Comparison of ENCODE assay signal across 8 mouse cellular contexts in genomic region chr10:119131977-119132376, GRCm38 (mm10).
DNase-seq lines count a peak whose midpoint lies in the region; ATAC-seq lines count a peak whose summit lies in the region.

No protein-coding gene starts in this region.

- peak overlapping the region; percentile 32 for H3K4me2 ChIP-seq in hindbrain, embryonic 15.5 days
- H3K4me2 ChIP-seq in neural tube, embryonic 13.5 days = peak overlapping the region; percentile 38

- ATAC-seq in hindbrain, embryonic 15.5 days (ENCODE audit: low FRiP score, low read depth) = peak; percentile 76
- peak; percentile 43; the same call in 1 of the 2 replicates for ATAC-seq in neural tube, embryonic 13.5 days (ENCODE audit: low read depth)

- no peak overlapping the region for H3K9ac ChIP-seq in hindbrain, embryonic 15.5 days
- H3K9ac ChIP-seq in neural tube, embryonic 13.5 days = no peak overlapping the region

- H3K27me3 ChIP-seq in hindbrain, embryonic 15.5 days = no peaks in the 10 kb centered on the region
- H3K27me3 ChIP-seq in neural tube, embryonic 13.5 days = no peaks in the 10 kb centered on the region

- 30% methylated on average over 16 of the region's 16 CpGs for WGBS in hindbrain, embryonic 15.5 days
- WGBS in neural tube, embryonic 13.5 days = 42% methylated on average over 16 of the region's 16 CpGs

- no peaks in the 10 kb centered on the region for H3K9me3 ChIP-seq in hindbrain, embryonic 15.5 days
- H3K9me3 ChIP-seq in neural tube, embryonic 13.5 days = no peaks in the 10 kb centered on the region

- DNase-seq in left cerebral cortex, postnatal 14 days (ENCODE audit: low spot score in 2 of 2) = peak; percentile 30 to 37
- no peak for DNase-seq in left cerebral cortex, postnatal 36 days (ENCODE audit: low spot score in 2 of 2)
- peak; percentile 75 for DNase-seq in embryo, embryonic 10 days (ENCODE audit: low spot score)
- DNase-seq in urinary bladder, postnatal 4 days (ENCODE audit: low spot score in 2 of 2) = no peak
- DNase-seq in adrenal gland, adult 18-20 months (ENCODE audit: low spot score in 2 of 2) = no peak
- DNase-seq in gastrocnemius, postnatal 14 days = no peak

- no peaks in the 10 kb centered on the region for H3K36me3 ChIP-seq in hindbrain, embryonic 15.5 days
- H3K36me3 ChIP-seq in neural tube, embryonic 13.5 days = no peaks in the 10 kb centered on the region

- 0 out of 2 replicates have a peak, but pooled peaks cover 5% of the 10 kb centered on the region for H3K4me1 ChIP-seq in hindbrain, embryonic 15.5 days (replicated peaks)
- H3K4me1 ChIP-seq in neural tube, embryonic 13.5 days (replicated peaks) = peaks cover 17% of the 10 kb centered on the region; the same call in 1 of the 2 replicates

- no peak overlapping the region for H3K27ac ChIP-seq in hindbrain, embryonic 15.5 days (replicated peaks)
- H3K27ac ChIP-seq in neural tube, embryonic 13.5 days (replicated peaks) = no peak overlapping the region

- H3K4me3 ChIP-seq in hindbrain, embryonic 15.5 days = no peak overlapping the region
- H3K4me3 ChIP-seq in neural tube, embryonic 13.5 days = no peak overlapping the region

- intact Hi-C loops in left cerebral cortex, postnatal 14 days (cut with DNase I) = no loop called here
- intact Hi-C loops in left cerebral cortex, postnatal 36 days (cut with DNase I) = no loop called here
- intact Hi-C loops in gastrocnemius, postnatal 14 days (cut with DNase I; ENCODE audit: low total_unique reads) = no loop called here

Comparison
In these comparisons a context has a peak if more than half of its experiments do, and no peak if none do; other contexts are left out.
1. DNase-seq: peak in left cerebral cortex, postnatal 14 days (2 of 2) and embryo, embryonic 10 days (single experiment); none in left cerebral cortex, postnatal 36 days (0 of 2), urinary bladder, postnatal 4 days (0 of 2), adrenal gland, adult 18-20 months (0 of 2) and gastrocnemius, postnatal 14 days (single experiment).